Mouse (Mus musculus): ENCODE measurements around the gene Prkn.

DNA sequence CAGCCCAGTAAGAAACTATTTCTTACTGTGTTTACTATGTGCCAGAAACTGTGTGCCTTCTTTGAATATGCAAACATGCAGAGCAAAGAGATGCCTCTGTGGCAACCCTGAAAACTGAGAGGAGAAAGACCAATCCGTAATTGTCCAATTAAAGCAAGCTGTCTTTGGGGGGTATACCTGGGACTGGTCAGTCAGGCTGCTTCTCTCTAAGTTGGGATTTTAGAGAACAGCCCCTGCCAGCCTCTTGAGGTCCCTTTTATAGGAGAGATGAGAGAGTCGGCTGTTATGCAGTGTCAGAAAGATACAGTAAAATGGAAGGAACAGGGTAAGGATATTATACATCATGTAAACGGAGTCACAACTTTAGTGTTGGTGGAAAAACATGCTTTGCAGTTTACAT lies 1154.1 kb downstream of the Prkn start:
- TF ChIP-seq POLR2A (IDR thresholded peaks at IDR 0.05; ENCODE audit: borderline replicate concordance, extremely low read depth, low read depth, low read length) (no peak), CTCF (IDR thresholded peaks at IDR 0.05; ENCODE audit: insufficient read depth, low read length) (no peak)

Measured in lung, adult 2 months (tissue).